Mouse (Mus musculus): Measurements from ENCODE around the gene 2410131K14Rik.
A peak's percentile ranks its signal among the peaks of the same experiment; 100 is the strongest.

2410131K14Rik gene

GRCm38 (mm10) chr5:118261181-118261580 is 16.2 kb downstream of the 2410131K14Rik start:
- DNase-seq, result no peak

DNA sequence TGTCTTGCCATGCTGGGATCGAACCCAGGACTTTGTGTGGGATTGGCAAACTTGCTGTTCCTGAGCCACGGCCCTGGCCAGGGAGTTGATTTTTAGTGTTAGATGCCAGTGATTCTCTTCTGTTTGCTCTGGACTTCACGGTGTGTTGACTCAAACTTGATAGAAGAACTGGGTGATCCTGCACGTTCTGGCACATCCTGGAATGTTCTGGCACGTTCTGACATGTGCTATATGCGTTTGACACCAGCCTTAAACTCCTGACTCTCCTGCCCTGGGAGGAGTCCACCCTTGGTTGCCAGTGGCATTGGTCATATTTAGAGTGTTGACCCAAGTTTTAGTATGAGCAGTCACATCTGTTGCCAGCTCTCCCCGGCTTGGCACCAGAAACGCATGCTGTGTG is 17.4 kb downstream of the 2410131K14Rik start:
- DNase-seq, result no peak

DNA sequence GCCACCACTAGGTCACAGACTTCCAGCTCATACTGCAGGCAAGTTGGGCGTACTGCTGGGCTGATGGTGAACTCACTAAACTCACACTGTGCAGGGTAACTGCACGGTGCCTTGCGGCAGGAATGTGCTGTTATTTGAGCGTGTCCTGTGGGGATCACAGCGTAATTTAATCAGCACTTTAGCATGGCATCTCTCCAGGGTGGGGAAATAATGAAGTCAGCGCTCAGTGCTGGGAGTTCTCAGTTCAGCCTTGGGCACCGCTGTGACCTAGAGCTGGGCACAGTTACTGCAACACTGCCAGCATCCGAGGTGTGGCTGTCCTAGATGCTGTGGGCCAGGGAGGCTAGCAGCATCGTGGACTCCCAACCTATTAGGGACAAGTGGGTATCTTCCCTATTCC is 19.3 kb downstream of the 2410131K14Rik start:
- no peak for DNase-seq

DNA sequence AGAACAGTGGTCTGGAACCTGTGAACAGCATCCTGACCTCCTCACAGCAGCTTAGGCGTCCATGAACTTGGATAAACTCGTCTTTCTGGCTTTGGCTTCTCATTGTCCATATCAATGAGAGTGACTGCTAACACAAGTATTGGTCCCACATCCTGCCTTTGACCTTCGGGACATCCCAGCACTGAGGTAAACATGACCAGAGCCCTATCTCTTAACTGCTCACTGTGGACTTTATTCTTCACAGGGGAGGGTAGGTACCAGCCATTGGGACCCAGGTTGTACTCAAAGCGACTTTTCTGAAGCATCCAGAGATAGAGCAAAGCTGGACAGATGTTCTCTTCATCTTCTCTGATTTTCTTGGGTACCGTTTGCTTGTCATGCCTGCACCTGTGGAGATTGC is 20.3 kb downstream of the 2410131K14Rik start:
- no peak for DNase-seq

- no peak for DNase-seq
Measured at GRCm38 (mm10) chr5:118266309-118266708, 21.3 kb downstream of the 2410131K14Rik start.

- DNase-seq, result peak; percentile 47 to 78
Measured at GRCm38 (mm10) chr5:118268987-118269386, 24.0 kb downstream of the 2410131K14Rik start.

DNA sequence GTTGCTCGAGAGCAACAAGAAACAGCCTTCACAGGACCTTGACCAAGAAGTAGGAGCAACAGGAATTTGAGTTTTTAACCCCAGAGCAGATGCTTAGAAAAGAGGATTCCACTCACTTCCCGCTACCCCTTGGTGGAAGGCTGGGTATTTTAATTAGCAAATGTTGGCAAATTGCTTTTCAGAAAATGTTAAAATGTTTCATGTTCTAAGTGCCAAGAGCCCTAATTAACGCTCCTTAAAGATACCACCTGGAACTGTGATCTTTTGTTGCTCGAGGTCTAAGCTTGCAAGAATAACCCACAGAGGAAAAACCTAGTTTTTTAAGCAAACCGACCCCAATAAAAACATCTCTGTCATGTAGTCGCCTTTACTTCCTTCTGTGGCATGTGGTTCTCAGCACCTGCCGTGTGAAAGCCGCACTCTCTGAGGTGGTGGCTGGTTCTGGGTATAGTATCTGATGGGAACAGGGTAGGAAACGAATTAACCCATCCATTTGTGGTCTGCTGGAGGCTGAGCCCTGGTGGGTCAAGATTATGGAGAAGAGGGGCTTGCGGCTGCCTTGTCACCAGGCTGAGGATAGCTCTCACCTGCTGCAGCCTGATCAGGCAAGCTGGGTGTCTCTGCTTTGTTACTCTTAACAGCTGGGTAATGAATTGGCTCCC is 26.6 kb downstream of the 2410131K14Rik start:
- no peak for DNase-seq

- no peak for DNase-seq
Measured at GRCm38 (mm10) chr5:118273446-118273845, 28.4 kb downstream of the 2410131K14Rik start.

- no peak for DNase-seq
Measured at GRCm38 (mm10) chr5:118274546-118274945, 29.5 kb downstream of the 2410131K14Rik start.

DNA sequence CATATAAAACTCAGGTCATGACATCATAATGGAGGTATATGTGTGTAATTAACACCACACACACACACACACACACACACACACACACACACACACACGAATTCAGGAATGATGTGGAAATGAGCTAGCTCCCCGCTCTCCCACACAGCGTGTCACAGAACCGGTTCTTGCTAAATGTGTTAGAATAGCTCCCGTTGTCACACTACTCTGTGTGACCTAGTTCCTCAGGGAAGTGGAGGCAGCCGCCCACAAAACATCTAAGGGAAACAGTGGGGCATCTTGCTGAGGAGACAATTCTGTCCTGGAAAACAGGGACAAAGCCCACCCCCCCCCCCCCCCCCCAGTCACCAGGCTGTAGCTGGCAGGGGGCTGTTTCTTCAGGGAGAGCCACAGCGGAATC is 31.3 kb downstream of the 2410131K14Rik start:
- no peak for DNase-seq

DNA sequence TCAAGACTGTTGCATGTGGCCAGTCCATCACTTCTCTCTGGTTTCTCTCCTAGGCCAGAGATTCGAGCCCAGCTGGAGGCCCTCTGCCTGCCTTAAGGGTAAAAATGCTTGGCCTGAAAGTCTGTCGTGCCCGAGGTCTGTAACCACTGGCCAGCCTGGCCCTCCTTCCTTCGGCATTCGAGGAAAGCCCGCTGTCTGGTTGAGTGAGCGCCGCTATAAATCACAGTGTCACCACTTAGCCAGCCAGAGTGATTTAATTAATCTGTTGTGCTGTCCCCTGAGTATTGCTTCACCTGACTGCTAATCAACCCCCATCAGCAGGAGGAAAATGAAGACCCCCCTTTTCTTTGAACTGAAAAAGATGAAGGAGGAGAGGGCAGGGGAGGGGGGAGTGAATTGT is 31.7 kb downstream of the 2410131K14Rik start:
- DNase-seq, result no peak

- no peak for DNase-seq
Measured at GRCm38 (mm10) chr5:118277741-118278495, 32.9 kb downstream of the 2410131K14Rik start.

DNA sequence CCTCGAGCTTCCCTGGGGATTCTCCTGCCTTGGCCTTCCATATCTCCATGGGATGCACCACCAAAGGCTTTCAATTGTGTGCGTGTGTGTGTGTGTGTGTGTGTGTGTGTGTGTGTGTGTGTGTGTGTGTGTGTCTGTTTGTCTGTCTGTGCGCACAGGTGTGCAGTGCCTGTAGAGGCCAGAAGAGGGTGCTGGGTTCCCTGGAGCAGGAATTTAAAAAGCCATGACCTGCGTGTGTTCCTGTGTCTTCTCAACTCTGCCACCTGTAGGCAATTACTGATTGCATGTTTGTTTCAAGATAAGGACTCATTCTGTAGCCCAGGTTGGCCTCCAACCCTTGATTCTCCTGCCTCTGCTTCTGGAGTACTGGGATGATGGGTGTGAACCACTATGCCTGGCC is 46.4 kb downstream of the 2410131K14Rik start:
- DNase-seq, result no peak

DNA sequence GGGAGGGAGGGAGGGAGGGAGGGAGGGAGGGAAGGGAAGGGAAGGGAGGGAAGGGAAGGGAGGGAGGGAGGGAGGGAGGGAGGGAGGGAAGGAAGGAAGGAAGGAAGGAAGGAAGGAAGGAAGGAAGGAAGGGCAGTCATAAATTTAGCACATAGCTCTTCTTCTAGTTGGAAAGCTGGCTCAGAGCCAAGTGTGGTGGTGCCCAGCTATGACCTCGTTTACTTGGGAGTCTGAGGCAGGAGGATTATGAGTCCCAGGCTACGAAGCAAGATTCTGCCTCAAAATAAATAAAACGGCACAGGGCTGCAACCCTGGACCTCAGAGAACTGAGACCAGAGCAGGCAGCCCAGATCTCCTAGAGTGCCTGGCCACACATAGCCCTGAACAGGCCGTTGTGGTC is 47.4 kb downstream of the 2410131K14Rik start:
- no peak for DNase-seq

DNA sequence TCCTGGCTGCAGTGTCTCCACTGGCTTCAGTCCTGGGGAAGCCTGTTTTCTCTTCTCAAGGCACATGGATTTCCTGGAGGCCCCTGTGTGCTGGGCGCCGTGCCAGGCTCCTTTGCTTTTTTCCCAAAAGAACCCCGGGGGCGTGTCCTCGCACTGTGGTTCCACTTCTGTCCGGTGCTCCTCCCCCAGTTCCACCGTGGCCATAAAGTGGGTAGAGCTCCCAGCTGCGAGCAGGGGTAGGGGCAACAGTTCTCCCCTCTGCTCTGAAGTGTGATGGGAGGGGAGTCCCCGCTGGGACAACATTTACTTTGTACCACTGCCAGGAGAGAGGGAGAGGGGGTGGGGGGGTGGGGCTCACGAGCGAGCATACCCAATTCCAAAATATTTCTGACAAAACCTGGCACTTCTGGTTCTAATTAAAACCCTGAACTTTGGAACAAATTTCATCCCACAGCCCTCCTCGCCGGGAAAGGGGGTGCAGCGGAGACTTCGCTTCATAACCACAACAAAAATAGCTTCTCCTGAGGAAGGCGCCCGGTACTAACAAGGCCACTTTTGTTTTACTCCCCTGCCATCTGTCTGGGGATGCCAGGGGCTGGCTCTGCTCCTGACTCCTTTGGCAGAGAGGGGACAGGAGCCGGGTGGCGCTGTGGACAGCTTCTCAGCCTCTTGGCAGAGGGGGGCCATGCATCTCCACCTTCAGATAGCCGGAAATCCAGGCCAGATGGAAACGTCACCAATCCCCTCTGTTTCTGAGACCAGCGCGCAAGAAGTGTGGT is 49.2 kb downstream of the 2410131K14Rik start:
- DNase-seq, result peak; percentile 23 to 41

- DNase-seq, result no peak
Measured at GRCm38 (mm10) chr5:118294865-118295258, 49.8 kb downstream of the 2410131K14Rik start.

GRCm38 (mm10) chr5:118297338-118297746 is 52.3 kb downstream of the 2410131K14Rik start:
- DNase-seq, result no peak

- DNase-seq, result no peak
Measured at GRCm38 (mm10) chr5:118299720-118300400, 54.8 kb downstream of the 2410131K14Rik start.

GRCm38 (mm10) chr5:118302466-118303155 is 57.6 kb downstream of the 2410131K14Rik start:
- DNase-seq, result no peak

DNA sequence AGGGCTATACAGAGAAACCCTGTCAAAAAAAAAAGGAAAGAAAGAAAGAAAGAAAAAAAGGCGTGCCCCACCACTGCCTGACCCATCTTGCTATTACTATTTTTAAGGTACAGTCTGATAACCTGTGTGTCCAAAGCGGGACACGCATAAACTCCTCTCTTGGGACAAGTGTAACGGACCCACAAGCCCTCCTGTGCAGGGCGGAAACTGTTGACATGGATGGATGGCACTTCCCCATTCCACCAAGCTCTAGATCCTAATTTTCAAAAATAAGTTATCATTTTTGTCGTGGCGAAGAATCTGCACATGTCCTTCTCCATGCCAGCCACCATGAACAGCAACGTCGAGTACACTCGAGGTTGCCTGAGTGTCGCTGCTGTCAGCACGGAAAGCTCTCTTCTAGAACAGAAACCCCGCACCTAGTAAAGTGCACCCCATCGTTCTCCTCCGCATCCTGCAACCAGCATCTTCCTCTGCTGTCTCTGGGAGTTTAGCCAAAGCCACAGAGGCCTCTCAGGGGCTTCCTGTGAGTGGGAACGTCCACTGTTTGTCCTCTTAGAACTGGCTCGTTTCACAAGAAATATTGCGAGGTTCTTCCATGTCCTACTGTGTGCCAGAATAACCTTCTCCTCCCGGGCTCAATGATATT is 60.1 kb downstream of the 2410131K14Rik start:
- DNase-seq, result no peak

- no peak for DNase-seq
Measured at GRCm38 (mm10) chr5:118310389-118310788, 65.4 kb downstream of the 2410131K14Rik start.

GRCm38 (mm10) chr5:118311251-118311650 is 66.2 kb downstream of the 2410131K14Rik start:
- DNase-seq, result no peak
